Mouse (Mus musculus) testis, adult 10 weeks (tissue): Measurements from ENCODE around the gene Hivep1. TPM values are rescaled to one million over a fixed set of nuclear protein-coding genes. Genes with fewer than 3 reads are reported as not detected.

ENCODE experiments used
- polyA plus RNA-seq: library from polyadenylated mRNA; stranded (reverse); fragments of 350-450 nt; fragmentation: Illumina TruSeq; extraction: RNeasy Lipid Tissue Mini Kit (QIAGEN cat#74804); gene quantifications from one replicate; pipeline ENCODE4 v1.2.3, GENCODE M21; 2014; ENCODE audit warnings: low read depth, low replicate concordance

The Hivep1 gene
- 42.6 TPM for polyA plus RNA-seq

DNA sequence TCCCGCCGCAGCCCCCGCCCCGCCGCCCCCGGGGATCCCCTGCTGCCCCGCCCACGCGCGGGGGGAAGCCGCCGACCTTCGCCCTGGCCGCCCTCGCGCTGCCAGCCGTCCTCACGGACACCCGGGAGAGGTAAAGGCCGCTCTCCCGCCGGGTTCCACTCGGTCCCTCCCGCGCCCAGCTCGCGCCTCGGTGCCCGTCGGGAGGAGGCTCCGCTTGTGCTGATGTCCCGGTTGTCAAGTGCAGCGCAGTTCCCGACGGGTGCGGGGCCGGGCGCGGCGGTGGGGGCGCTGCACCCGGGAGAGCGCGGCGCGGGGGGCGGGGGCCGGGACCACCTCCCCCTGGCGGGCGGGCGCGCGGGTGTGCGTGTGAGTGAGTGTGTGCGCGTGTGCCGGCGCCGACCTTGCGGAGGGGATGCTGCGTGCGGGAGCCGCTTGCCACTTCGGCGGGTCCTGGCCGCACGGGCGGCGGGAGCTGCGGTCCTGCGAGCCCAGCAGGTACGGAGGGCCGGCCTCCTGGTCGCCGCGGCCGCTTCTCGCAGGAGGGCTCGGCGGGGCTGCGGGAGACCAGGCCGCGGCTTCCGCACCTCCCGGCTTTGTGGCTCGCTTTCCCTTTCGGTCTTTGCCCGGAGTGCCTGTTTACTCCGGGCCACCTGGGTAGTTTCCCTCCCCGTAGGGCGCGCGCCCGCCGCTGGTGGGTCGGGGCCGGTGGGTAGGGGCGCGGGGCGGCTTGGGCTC, at the start of gene Hivep1:
Hivep1 (plus strand) TSS at position 61 of the 735 bp plus-strand sequence.

Other genes with a start within 250 kb of the Hivep1 start
- 85.0 TPM for gene Adtrp, start 204.3 kb upstream of the Hivep1 start, polyA plus RNA-seq
- 1.4 TPM for gene Edn1, start 249.5 kb downstream of the Hivep1 start, polyA plus RNA-seq